Mouse (Mus musculus) lung, adult 2 months (tissue): ENCODE data around the gene Cradd.

ENCODE experiments used
- CTCF ChIP-seq: fragments of 200-500 bp; IDR thresholded peaks from 2 replicates; pipeline ENCODE4 v1.5.1; 2011; ENCODE audit warnings: mild to moderate bottlenecking, low read length, control low read depth; ENCODE audit not compliant: insufficient read depth
- POLR2A ChIP-seq: fragments of 200-500 bp; IDR thresholded peaks from 2 replicates; pipeline ENCODE4 v1.6.1; 2011; ENCODE audit warnings: low read depth, mild to moderate bottlenecking, control low read depth, low read length, borderline replicate concordance; ENCODE audit errors: extremely low read depth

DNA sequence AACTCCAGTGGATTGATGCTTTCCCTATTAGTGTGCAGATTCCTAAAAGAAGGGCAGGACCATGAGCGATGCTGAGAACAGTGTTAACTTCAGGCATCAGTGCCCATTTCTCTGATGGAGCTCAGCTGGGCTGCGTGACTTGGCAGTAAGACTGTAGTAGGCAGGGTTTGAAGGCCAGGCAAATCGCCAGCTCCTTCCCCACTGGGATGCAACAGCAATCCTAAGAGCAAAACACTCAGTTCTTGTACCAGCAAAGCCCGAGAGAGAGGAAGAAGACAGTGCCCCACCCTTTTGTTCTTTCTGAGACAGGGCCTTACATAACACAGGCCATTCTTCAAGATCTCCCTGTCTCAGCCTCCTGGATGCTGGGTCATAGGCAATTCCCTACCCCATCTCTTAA is 140.9 kb downstream of the Cradd start:
- TF ChIP-seq CTCF (no peak), POLR2A (no peak)
